In the genomic region with DNA sequence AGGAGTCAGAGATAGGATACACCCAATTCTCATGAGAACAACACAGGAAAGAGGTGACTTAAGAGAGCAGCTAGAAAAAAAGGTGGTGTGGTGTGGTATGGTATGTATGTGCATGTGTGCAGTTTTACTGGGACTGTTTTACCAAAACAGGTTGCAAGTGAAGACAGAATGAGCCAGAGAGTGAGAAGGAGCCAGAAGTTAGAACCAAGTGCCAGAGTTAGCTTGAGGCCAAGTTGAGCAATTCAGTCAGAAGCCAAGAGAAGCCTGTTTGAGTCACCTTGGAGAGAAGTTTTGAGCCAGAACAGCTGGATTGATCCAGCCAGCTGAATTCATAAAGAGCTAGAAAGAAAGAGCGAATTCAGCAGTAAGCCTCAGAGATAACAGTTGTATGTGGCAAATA, we compare ENCODE assay signal across 19 mouse cellular contexts. TPM values are rescaled to one million over a fixed set of nuclear protein-coding genes. Genes with fewer than 3 reads are reported as not detected.
DNase-seq lines count a peak whose midpoint lies in the region; TF ChIP-seq lines count a peak whose summit lies in the region.
"Had no signal": no experiment of that assay in that cellular context is flagged by ENCODE, and none has a peak within 500 bp of the region (broad histone marks: within the 10 kb centered on the region; RNA-seq: fewer than 3 reads in every experiment).

No protein-coding gene starts in this region.

- intact Hi-C loops in heart, adult 2 months (cut with DNase I): loop anchor here (10.0 kb wide), 1 partner anchor 789 kb away; a partner anchor contains a TSS

- H3K4me3 ChIP-seq in heart, adult 2 months: no peak overlapping the region
- H3K4me3 ChIP-seq: embryonic facial prominence, embryonic 12.5 days; embryonic facial prominence, embryonic 15.5 days; forebrain, embryonic 13.5 days; hindbrain, embryonic 12.5 days; hindbrain, embryonic 15.5 days had no signal

- no peaks in the 10 kb centered on the region for H3K36me3 ChIP-seq in heart, adult 2 months (ENCODE audit: control insufficient read depth, insufficient read depth, low read length)
- H3K36me3 ChIP-seq: embryonic facial prominence, embryonic 12.5 days had no signal

- H3K9ac ChIP-seq in heart, adult 2 months (ENCODE audit: low read depth, low read length): no peak overlapping the region
- H3K9ac ChIP-seq: embryonic facial prominence, embryonic 12.5 days; embryonic facial prominence, embryonic 15.5 days; forebrain, embryonic 13.5 days; hindbrain, embryonic 12.5 days; hindbrain, embryonic 15.5 days had no signal

- 65% methylated on average over 1 of the region's 1 CpGs for WGBS in heart, adult 2 months

- H3K27ac ChIP-seq in heart, adult 2 months: no peak overlapping the region
- H3K27ac ChIP-seq: embryonic facial prominence, embryonic 12.5 days; embryonic facial prominence, embryonic 15.5 days; forebrain, embryonic 13.5 days; hindbrain, embryonic 12.5 days; hindbrain, embryonic 15.5 days had no signal

- no peaks in the 10 kb centered on the region for H3K27me3 ChIP-seq in heart, adult 2 months (ENCODE audit: control insufficient read depth, insufficient read depth, low read length)
- H3K27me3 ChIP-seq: embryonic facial prominence, embryonic 12.5 days; embryonic facial prominence, embryonic 15.5 days; forebrain, embryonic 13.5 days; hindbrain, embryonic 12.5 days; hindbrain, embryonic 15.5 days; Patski had no signal

- H3K4me1 ChIP-seq in heart, adult 2 months (ENCODE audit: control insufficient read depth, insufficient read depth, low read length): no peaks in the 10 kb centered on the region
- H3K4me1 ChIP-seq: embryonic facial prominence, embryonic 12.5 days; embryonic facial prominence, embryonic 15.5 days; hindbrain, embryonic 12.5 days had no signal

- no peak for TF ChIP-seq EP300 in heart, adult 2 months (IDR thresholded peaks at IDR 0.05; ENCODE audit: insufficient read depth, low read depth, low read length)

- TF ChIP-seq CTCF in heart, adult 2 months (IDR thresholded peaks at IDR 0.05): no peak

- no peaks in the 10 kb centered on the region for H3K79me2 ChIP-seq in heart, adult 2 months (replicated peaks; ENCODE audit: control insufficient read depth, insufficient read depth, low read length)

- DNase-seq in adrenal gland, postnatal 10 days: peak; percentile 32
- DNase-seq in adrenal gland, adult 8-10 months: no peak
- peak; percentile 53 for DNase-seq in heart, adult 11 months
- DNase-seq in heart, adult 2 months: no peak
- DNase-seq in 3134 (ENCODE audit: extremely low read depth, insufficient read length, low spot score): peak; percentile 16
- peak; percentile 48 for DNase-seq in NIH3T3 (ENCODE audit: low read depth)
- DNase-seq in frontal cortex, postnatal 25 days (ENCODE audit: low spot score in 2 of 2): no peak
- DNase-seq in cerebellum, adult 9-11 months: no peak
- DNase-seq: cerebellum, adult 18-20 months; cerebellum, adult 9-10 months; cerebellum, postnatal 25 days; gastrocnemius, postnatal 25 days; kidney, adult 2 months had no signal

- TF ChIP-seq POLR2A in heart, adult 2 months (IDR thresholded peaks at IDR 0.05; ENCODE audit: insufficient read depth, low read depth, low read length): no peak

RNA-seq across cellular contexts. Expression of a gene that starts 4.6 kb away (rescaled TPM):
- total RNA-seq in adrenal gland, postnatal 10 days (2021): 10 to 100 TPM; 28.4 to 33.0 TPM
- total RNA-seq in adrenal gland, adult 8-10 months (2022): 10 to 100 TPM; 24.3 to 36.3 (median 27.4) TPM
- total RNA-seq in heart, adult 2 months (2021): 10 to 100 TPM; 25.5 to 30.6 TPM
- polyA plus RNA-seq in heart, adult 2 months (2012; rRNA removed): 3.3 and 10.0 TPM in 2 replicates

Comparison
In these comparisons a context has a peak if more than half of its experiments do, and no peak if none do; other contexts are left out.
1. DNase-seq: peak in adrenal gland, postnatal 10 days (single experiment), heart, adult 11 months (single experiment), 3134 (single experiment) and NIH3T3 (single experiment); none in adrenal gland, adult 8-10 months (single experiment), heart, adult 2 months (0 of 2), frontal cortex, postnatal 25 days (0 of 2) and cerebellum, adult 9-11 months (single experiment).